Mouse (Mus musculus): Measurements from ENCODE around the gene Olfr1395. TPM values are rescaled to one million over a fixed set of nuclear protein-coding genes. Genes with fewer than 3 reads are reported as not detected.
"Not testable (repeated sequence)": the region's sequence is repeated elsewhere in the genome, so short reads cannot be mapped to it uniquely, and the experiment has no call there.

The Olfr1395 gene
- polyA plus RNA-seq, 1 experiment: not detected

- no peaks in the 10 kb centered on the region for H3K36me3 ChIP-seq (ENCODE audit: control insufficient read depth)
- TF ChIP-seq TAL1 (IDR thresholded peaks at IDR 0.05; ENCODE audit: low read length) (no peak), GATA1 (IDR thresholded peaks at IDR 0.05; ENCODE audit: low read length) (no peak)
- no peak overlapping the region for H3K4me3 ChIP-seq (replicated peaks)
- H3K4me1 ChIP-seq (ENCODE audit: control insufficient read depth): no peaks in the 10 kb centered on the region
- H3K27me3 ChIP-seq (ENCODE audit: control insufficient read depth): peaks cover 20% of the 10 kb centered on the region
- peaks cover 5% of the 10 kb centered on the region for H3K9me3 ChIP-seq (ENCODE audit: control insufficient read depth, low read length)
Observed at GRCm38 (mm10) chr11:49168839-49169611, 27.0 kb downstream of the Olfr1395 start.

- peaks cover 5% of the 10 kb centered on the region for H3K9me3 ChIP-seq (ENCODE audit: control insufficient read depth, low read length)
- peaks cover 23% of the 10 kb centered on the region for H3K27me3 ChIP-seq (ENCODE audit: control insufficient read depth)
- TF ChIP-seq GATA1 (IDR thresholded peaks at IDR 0.05; ENCODE audit: low read length): no peak
- no peak for TF ChIP-seq TAL1 (IDR thresholded peaks at IDR 0.05; ENCODE audit: low read length)
- H3K4me3 ChIP-seq (replicated peaks): no peak overlapping the region
- H3K4me1 ChIP-seq (ENCODE audit: control insufficient read depth): peaks cover under 1% of the 10 kb centered on the region; the same call in 1 of the 2 replicates
- no peaks in the 10 kb centered on the region for H3K36me3 ChIP-seq (ENCODE audit: control insufficient read depth)
Observed at GRCm38 (mm10) chr11:49170576-49170975, 28.5 kb downstream of the Olfr1395 start.

GRCm38 (mm10) chr11:49175345-49175744, 33.3 kb downstream of the Olfr1395 start:
- peaks cover 8% of the 10 kb centered on the region for H3K27me3 ChIP-seq (ENCODE audit: control insufficient read depth)
- no peaks in the 10 kb centered on the region for H3K36me3 ChIP-seq (ENCODE audit: control insufficient read depth)
- H3K4me3 ChIP-seq (replicated peaks): no peak overlapping the region
- TF ChIP-seq TAL1 (IDR thresholded peaks at IDR 0.05; ENCODE audit: low read length) (no peak), GATA1 (IDR thresholded peaks at IDR 0.05; ENCODE audit: low read length) (no peak)
- H3K9me3 ChIP-seq (ENCODE audit: control insufficient read depth, low read length): no peaks in the 10 kb centered on the region
- H3K4me1 ChIP-seq (ENCODE audit: control insufficient read depth): peaks cover 2% of the 10 kb centered on the region; the same call in 1 of the 2 replicates

- not testable (repeated sequence) for H3K27me3 ChIP-seq (ENCODE audit: control insufficient read depth); H3K36me3 ChIP-seq (ENCODE audit: control insufficient read depth); H3K4me3 ChIP-seq (replicated peaks); H3K9me3 ChIP-seq (ENCODE audit: control insufficient read depth, low read length); H3K4me1 ChIP-seq (ENCODE audit: control insufficient read depth)
Observed at GRCm38 (mm10) chr11:49176047-49176779, 34.1 kb downstream of the Olfr1395 start.

GRCm38 (mm10) chr11:49183172-49183571, 41.1 kb downstream of the Olfr1395 start:
- Histone ChIP-seq H3K4me3 (replicated peaks) (no peak overlapping the region), H3K9me3 (ENCODE audit: control insufficient read depth, low read length) (no peaks in the 10 kb centered on the region), H3K36me3 (ENCODE audit: control insufficient read depth) (no peaks in the 10 kb centered on the region), H3K4me1 (ENCODE audit: control insufficient read depth) (no peaks in the 10 kb centered on the region), H3K27me3 (ENCODE audit: control insufficient read depth) (peaks cover 5% of the 10 kb centered on the region; the same call in 1 of the 2 replicates)
- no peak for TF ChIP-seq GATA1 (IDR thresholded peaks at IDR 0.05; ENCODE audit: low read length)
- no peak for TF ChIP-seq TAL1 (IDR thresholded peaks at IDR 0.05; ENCODE audit: low read length)

- Histone ChIP-seq H3K36me3 (ENCODE audit: control insufficient read depth) (no peaks in the 10 kb centered on the region), H3K4me1 (ENCODE audit: control insufficient read depth) (no peaks in the 10 kb centered on the region), H3K4me3 (replicated peaks) (no peak overlapping the region), H3K27me3 (ENCODE audit: control insufficient read depth) (peaks cover 5% of the 10 kb centered on the region; the same call in 1 of the 2 replicates), H3K9me3 (ENCODE audit: control insufficient read depth, low read length) (no peaks in the 10 kb centered on the region)
- TF ChIP-seq GATA1 (IDR thresholded peaks at IDR 0.05; ENCODE audit: low read length) (no peak), TAL1 (IDR thresholded peaks at IDR 0.05; ENCODE audit: low read length) (no peak)
Observed at GRCm38 (mm10) chr11:49186452-49186851, 44.4 kb downstream of the Olfr1395 start.

- Histone ChIP-seq H3K9me3 (ENCODE audit: control insufficient read depth, low read length) (no peaks in the 10 kb centered on the region), H3K27me3 (ENCODE audit: control insufficient read depth) (peaks cover 5% of the 10 kb centered on the region; the same call in 1 of the 2 replicates), H3K4me3 (replicated peaks) (no peak within 1 kb of the TSS), H3K36me3 (ENCODE audit: control insufficient read depth) (no peaks in the 10 kb centered on the region), H3K4me1 (ENCODE audit: control insufficient read depth) (peaks cover 2% of the 10 kb centered on the region; the same call in 1 of the 2 replicates)
- TF ChIP-seq GATA1 (IDR thresholded peaks at IDR 0.05; ENCODE audit: low read length) (no peak), TAL1 (IDR thresholded peaks at IDR 0.05; ENCODE audit: low read length) (no peak)
Observed at GRCm38 (mm10) chr11:49186955-49187488, 44.9 kb downstream of the Olfr1395 start, which contains the start of gene Btnl9. Gene Btnl9, minus strand, starts transcription at chr11:49187159.

GRCm38 (mm10) chr11:49187701-49188100, 45.6 kb downstream of the Olfr1395 start:
- TF ChIP-seq GATA1 (IDR thresholded peaks at IDR 0.05; ENCODE audit: low read length) (no peak), TAL1 (IDR thresholded peaks at IDR 0.05; ENCODE audit: low read length) (no peak)
- Histone ChIP-seq H3K4me1 (ENCODE audit: control insufficient read depth) (peaks cover 4% of the 10 kb centered on the region), H3K9me3 (ENCODE audit: control insufficient read depth, low read length) (no peaks in the 10 kb centered on the region), H3K36me3 (ENCODE audit: control insufficient read depth) (no peaks in the 10 kb centered on the region), H3K4me3 (replicated peaks) (no peak overlapping the region), H3K27me3 (ENCODE audit: control insufficient read depth) (peaks cover 5% of the 10 kb centered on the region; the same call in 1 of the 2 replicates)

- no peaks in the 10 kb centered on the region for H3K9me3 ChIP-seq (ENCODE audit: control insufficient read depth, low read length)
- TF ChIP-seq GATA1 (IDR thresholded peaks at IDR 0.05; ENCODE audit: low read length) (no peak), TAL1 (IDR thresholded peaks at IDR 0.05; ENCODE audit: low read length) (no peak)
- peaks cover 5% of the 10 kb centered on the region; the same call in 1 of the 2 replicates for H3K27me3 ChIP-seq (ENCODE audit: control insufficient read depth)
- no peak overlapping the region for H3K4me3 ChIP-seq (replicated peaks)
- no peaks in the 10 kb centered on the region for H3K36me3 ChIP-seq (ENCODE audit: control insufficient read depth)
- peaks cover 16% of the 10 kb centered on the region for H3K4me1 ChIP-seq (ENCODE audit: control insufficient read depth)
Observed at GRCm38 (mm10) chr11:49189737-49190136, 47.7 kb downstream of the Olfr1395 start.

All from erythroblast, embryonic 14.5 days (primary cell).